In the genomic region with DNA sequence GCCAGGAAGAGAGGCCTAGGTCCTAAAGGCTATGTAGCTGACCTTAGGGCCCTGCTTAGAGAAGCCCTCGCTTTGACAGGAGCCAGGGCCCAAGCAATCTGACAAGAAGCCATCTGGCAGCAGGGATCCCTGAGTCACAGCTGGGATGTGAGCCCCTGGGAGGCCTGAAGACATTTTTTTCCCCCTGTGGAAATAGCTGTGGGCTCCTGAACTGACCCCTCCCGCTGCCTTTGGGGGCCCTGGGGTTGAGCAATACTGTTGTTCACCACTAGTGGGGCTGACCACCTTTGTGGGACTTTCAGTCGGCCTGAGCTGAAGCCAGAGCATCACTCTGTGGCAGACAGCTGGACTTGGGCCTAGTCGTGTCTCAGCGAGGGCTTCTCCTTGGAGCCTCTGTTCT, we compare ENCODE assay signal across 10 mouse cellular contexts.
DNase-seq lines count a peak whose midpoint lies in the region; ATAC-seq lines count a peak whose summit lies in the region.
"Had no signal": no experiment of that assay in that cellular context is flagged by ENCODE, and none has a peak within 500 bp of the region (broad histone marks: within the 10 kb centered on the region; RNA-seq: fewer than 3 reads in every experiment).

No protein-coding gene starts in this region.

- H3K4me3 ChIP-seq in hindbrain, embryonic 11.5 days (ENCODE audit: low read depth, low read length) = no peak overlapping the region
- no peak overlapping the region for H3K4me3 ChIP-seq in hindbrain, embryonic 13.5 days
- H3K4me3 ChIP-seq in embryonic facial prominence, embryonic 14.5 days (ENCODE audit: low read depth, low read length) = no peak overlapping the region
- H3K4me3 ChIP-seq in intestine, embryonic 16.5 days (ENCODE audit: low read length) = no peak overlapping the region
- H3K4me3 ChIP-seq: midbrain, embryonic 12.5 days had no signal

- no peak for ATAC-seq in hindbrain, embryonic 11.5 days (ENCODE audit: low FRiP score)
- no peak for ATAC-seq in hindbrain, embryonic 13.5 days (ENCODE audit: low FRiP score)
- ATAC-seq in embryonic facial prominence, embryonic 14.5 days (ENCODE audit: low read depth) = no peak
- ATAC-seq in intestine, embryonic 16.5 days = no peak

- no peaks in the 10 kb centered on the region for H3K36me3 ChIP-seq in hindbrain, embryonic 11.5 days (ENCODE audit: control insufficient read depth, insufficient read depth, low read length)
- no peaks in the 10 kb centered on the region for H3K36me3 ChIP-seq in hindbrain, embryonic 13.5 days
- no peaks in the 10 kb centered on the region for H3K36me3 ChIP-seq in embryonic facial prominence, embryonic 14.5 days (ENCODE audit: control insufficient read depth, insufficient read depth, low read length)
- no peaks in the 10 kb centered on the region for H3K36me3 ChIP-seq in intestine, embryonic 16.5 days (ENCODE audit: control insufficient read depth, insufficient read depth, low read length)
- H3K36me3 ChIP-seq: midbrain, embryonic 12.5 days had no signal

- peak; percentile 20 for DNase-seq in hindbrain, embryonic 11.5 days (ENCODE audit: low spot score)
- peak; percentile 92 for DNase-seq in 3T3-L1 (ENCODE audit: low read depth, low spot score)
- no peak for DNase-seq in embryonic facial prominence, embryonic 14.5 days (ENCODE audit: low spot score)
- DNase-seq in right cerebral cortex, postnatal 14 days = no peak
- DNase-seq in spleen, postnatal 10 days (ENCODE audit: low spot score in 2 of 2) = no peak
- DNase-seq in thymus, postnatal 25 days = no peak
- DNase-seq: layer of hippocampus, adult 9-11 months had no signal

- no peak overlapping the region for H3K27ac ChIP-seq in hindbrain, embryonic 11.5 days (ENCODE audit: low read depth, low read length)
- H3K27ac ChIP-seq in hindbrain, embryonic 13.5 days = no peak overlapping the region
- H3K27ac ChIP-seq in embryonic facial prominence, embryonic 14.5 days (replicated peaks; ENCODE audit: low read depth, low read length) = peak overlapping the region; percentile 98
- H3K27ac ChIP-seq in intestine, embryonic 16.5 days (ENCODE audit: low read length) = peak overlapping the region; percentile 87
- H3K27ac ChIP-seq: midbrain, embryonic 12.5 days had no signal

- no peaks in the 10 kb centered on the region for H3K27me3 ChIP-seq in hindbrain, embryonic 11.5 days (ENCODE audit: control insufficient read depth, insufficient read depth, low read length)
- H3K27me3 ChIP-seq in hindbrain, embryonic 13.5 days = no peaks in the 10 kb centered on the region
- H3K27me3 ChIP-seq in embryonic facial prominence, embryonic 14.5 days (replicated peaks; ENCODE audit: control insufficient read depth, insufficient read depth, low read length) = no peaks in the 10 kb centered on the region
- no peaks in the 10 kb centered on the region for H3K27me3 ChIP-seq in intestine, embryonic 16.5 days (replicated peaks; ENCODE audit: control insufficient read depth, insufficient read depth, low read length)
- H3K27me3 ChIP-seq: midbrain, embryonic 12.5 days had no signal

- no peaks in the 10 kb centered on the region for H3K9me3 ChIP-seq in hindbrain, embryonic 11.5 days (ENCODE audit: control insufficient read depth, low read length)
- H3K9me3 ChIP-seq in hindbrain, embryonic 13.5 days = no peaks in the 10 kb centered on the region
- no peaks in the 10 kb centered on the region for H3K9me3 ChIP-seq in embryonic facial prominence, embryonic 14.5 days (ENCODE audit: control insufficient read depth, low read length)
- H3K9me3 ChIP-seq in intestine, embryonic 16.5 days (ENCODE audit: control insufficient read depth, low read length) = no peaks in the 10 kb centered on the region
- H3K9me3 ChIP-seq: midbrain, embryonic 12.5 days had no signal

- 52% methylated on average over 5 of the region's 5 CpGs for WGBS in hindbrain, embryonic 11.5 days
- 46% methylated on average over 5 of the region's 5 CpGs for WGBS in hindbrain, embryonic 13.5 days
- 56% methylated on average over 5 of the region's 5 CpGs for WGBS in embryonic facial prominence, embryonic 14.5 days
- 36% methylated on average over 5 of the region's 5 CpGs for WGBS in intestine, embryonic 16.5 days

- H3K9ac ChIP-seq in hindbrain, embryonic 11.5 days (ENCODE audit: low read depth, low read length) = no peak overlapping the region
- no peak overlapping the region for H3K9ac ChIP-seq in hindbrain, embryonic 13.5 days
- no peak overlapping the region for H3K9ac ChIP-seq in embryonic facial prominence, embryonic 14.5 days (ENCODE audit: low read depth, low read length)
- no peak overlapping the region for H3K9ac ChIP-seq in intestine, embryonic 16.5 days (ENCODE audit: low read depth, low read length)
- H3K9ac ChIP-seq: midbrain, embryonic 12.5 days had no signal

- no peak overlapping the region for H3K4me2 ChIP-seq in hindbrain, embryonic 11.5 days (replicated peaks; ENCODE audit: low read depth, low read length)
- H3K4me2 ChIP-seq in hindbrain, embryonic 13.5 days = no peak overlapping the region
- H3K4me2 ChIP-seq in embryonic facial prominence, embryonic 14.5 days (ENCODE audit: low read depth, low read length) = no peak overlapping the region
- H3K4me2 ChIP-seq in intestine, embryonic 16.5 days (ENCODE audit: low read depth, low read length) = no peak overlapping the region
- H3K4me2 ChIP-seq: midbrain, embryonic 12.5 days had no signal

- no peaks in the 10 kb centered on the region for H3K4me1 ChIP-seq in hindbrain, embryonic 11.5 days (replicated peaks; ENCODE audit: control insufficient read depth, insufficient read depth, low read length)
- H3K4me1 ChIP-seq in hindbrain, embryonic 13.5 days (replicated peaks) = no peaks in the 10 kb centered on the region; the same call in 1 of the 2 replicates
- peaks cover 27% of the 10 kb centered on the region for H3K4me1 ChIP-seq in embryonic facial prominence, embryonic 14.5 days (ENCODE audit: control insufficient read depth, insufficient read depth, low read length)
- peaks cover 19% of the 10 kb centered on the region for H3K4me1 ChIP-seq in intestine, embryonic 16.5 days (ENCODE audit: control insufficient read depth, insufficient read depth, low read length)
- H3K4me1 ChIP-seq: midbrain, embryonic 12.5 days had no signal

Comparison
In these comparisons a context has a peak if more than half of its experiments do, and no peak if none do; other contexts are left out.
1. DNase-seq: peak in hindbrain, embryonic 11.5 days (single experiment) and 3T3-L1 (single experiment); none in embryonic facial prominence, embryonic 14.5 days (single experiment), right cerebral cortex, postnatal 14 days (single experiment), spleen, postnatal 10 days (0 of 2) and thymus, postnatal 25 days (single experiment).
2. H3K27ac ChIP-seq: peak in embryonic facial prominence, embryonic 14.5 days (single experiment) and intestine, embryonic 16.5 days (single experiment); none in hindbrain, embryonic 11.5 days (single experiment) and hindbrain, embryonic 13.5 days (single experiment).